Mouse (Mus musculus) brown adipose tissue, adult 24 weeks (tissue): ENCODE data around the gene Fam222a. TPM values are rescaled to one million over a fixed set of nuclear protein-coding genes. Genes with fewer than 3 reads are reported as not detected.
A peak's percentile ranks its signal among the peaks of the same experiment; 100 is the strongest.

Experiments used
- H3K27ac ChIP-seq: fragments of 200-500 bp; replicated peaks from 2 replicates; pipeline ENCODE4 v1.5.1; 2012; ENCODE audit warnings: low read depth, mild to moderate bottlenecking, low read length
- H3K4me1 ChIP-seq: fragments of 200-500 bp; 2 replicates; pipeline ENCODE4 v1.6.1; 2012; ENCODE audit warnings: low read length, mixed read lengths; ENCODE audit not compliant: control insufficient read depth, insufficient read depth, insufficient read length
- H3K4me3 ChIP-seq: fragments of 200-500 bp; 2 replicates; pipeline ENCODE4 v1.5.1; 2012; ENCODE audit warnings: low read depth, mild to moderate bottlenecking, low read length, moderate library complexity; ENCODE audit not compliant: insufficient read depth
- polyA plus RNA-seq: library from polyadenylated mRNA; stranded (reverse); fragments of >200 nt; gene quantifications from 2 replicates; pipeline ENCODE4 v1.2.4, GENCODE M21; 2012; ENCODE audit not compliant: missing spikeins, insufficient read depth, insufficient read length

Gene Fam222a
- polyA plus RNA-seq, 1 experiment: 2.7 TPM

- Histone ChIP-seq H3K27ac (no peak overlapping the region), H3K4me3 (peak overlapping the region; percentile 14; the same call in 1 of the 2 replicates), H3K4me1 (peaks cover 12% of the 10 kb centered on the region)
These were observed 2.3 kb downstream of the Fam222a start for GRCm38 (mm10) chr5:114569918-114570670.

GRCm38 (mm10) chr5:114570791-114571450 is 3.1 kb downstream of the Fam222a start:
- Histone ChIP-seq H3K4me1 (peaks cover 16% of the 10 kb centered on the region), H3K27ac (no peak overlapping the region), H3K4me3 (no peak overlapping the region)

- peaks cover 20% of the 10 kb centered on the region for H3K4me1 ChIP-seq
- peak overlapping the region; percentile 21 for H3K4me3 ChIP-seq
These were observed 3.7 kb downstream of the Fam222a start for GRCm38 (mm10) chr5:114571451-114572030.

GRCm38 (mm10) chr5:114572997-114573396 is 5.2 kb downstream of the Fam222a start:
- Histone ChIP-seq H3K4me1 (peaks cover 27% of the 10 kb centered on the region), H3K27ac (no peak overlapping the region), H3K4me3 (no peak overlapping the region)

More at GRCm38 (mm10) chr5:114571451-114572030, 3.7 kb downstream of the Fam222a start:
- no peak overlapping the region for H3K27ac ChIP-seq

GRCm38 (mm10) chr5:114573920-114574628 is 6.3 kb downstream of the Fam222a start:
- Histone ChIP-seq H3K4me1 (peaks cover 24% of the 10 kb centered on the region), H3K4me3 (no peak overlapping the region), H3K27ac (no peak overlapping the region)

- H3K4me3 ChIP-seq: no peak overlapping the region
- H3K4me1 ChIP-seq: peaks cover 24% of the 10 kb centered on the region
- H3K27ac ChIP-seq: no peak overlapping the region
These were observed 7.2 kb downstream of the Fam222a start for GRCm38 (mm10) chr5:114575010-114575409.

GRCm38 (mm10) chr5:114575530-114575929 is 7.7 kb downstream of the Fam222a start:
- H3K4me3 ChIP-seq: no peak overlapping the region
- no peak overlapping the region for H3K27ac ChIP-seq
- H3K4me1 ChIP-seq: peaks cover 24% of the 10 kb centered on the region

- H3K4me3 ChIP-seq: no peak overlapping the region
- H3K4me1 ChIP-seq: peaks cover 24% of the 10 kb centered on the region
- no peak overlapping the region for H3K27ac ChIP-seq
These were observed 8.3 kb downstream of the Fam222a start for GRCm38 (mm10) chr5:114575986-114576605.

- Histone ChIP-seq H3K27ac (no peak overlapping the region), H3K4me1 (peaks cover 20% of the 10 kb centered on the region), H3K4me3 (no peak overlapping the region)
These were observed 10.5 kb downstream of the Fam222a start for GRCm38 (mm10) chr5:114578361-114578760.

- H3K4me3 ChIP-seq: no peak overlapping the region
- no peak overlapping the region for H3K27ac ChIP-seq
- peaks cover 15% of the 10 kb centered on the region for H3K4me1 ChIP-seq
These were observed 12.0 kb downstream of the Fam222a start for GRCm38 (mm10) chr5:114579714-114580357.

- Histone ChIP-seq H3K4me3 (no peak overlapping the region), H3K4me1 (peaks cover 8% of the 10 kb centered on the region; the same call in 1 of the 2 replicates), H3K27ac (no peak overlapping the region)
These were observed 13.7 kb downstream of the Fam222a start for GRCm38 (mm10) chr5:114581486-114581885.

GRCm38 (mm10) chr5:114583046-114583445 is 15.2 kb downstream of the Fam222a start:
- H3K4me1 ChIP-seq: no peaks in the 10 kb centered on the region
- H3K4me3 ChIP-seq: no peak overlapping the region
- no peak overlapping the region for H3K27ac ChIP-seq

GRCm38 (mm10) chr5:114583490-114584175 is 15.8 kb downstream of the Fam222a start:
- no peaks in the 10 kb centered on the region for H3K4me1 ChIP-seq
- no peak overlapping the region for H3K27ac ChIP-seq
- H3K4me3 ChIP-seq: no peak overlapping the region
